Mouse (Mus musculus) heart, postnatal 0 days (tissue): ENCODE measurements around the gene Dmc1.

Experiments
- CTCF ChIP-seq: IDR thresholded peaks from 2 replicates; pipeline ENCODE4 v1.5.1; 2016; ENCODE audit warnings: antibody characterized with exemption, control low read depth, low read depth
- EP300 ChIP-seq: IDR thresholded peaks from 2 replicates; pipeline ENCODE4 v1.6.1; 2016; ENCODE audit warnings: antibody characterized with exemption, low read depth

- TF ChIP-seq CTCF (no peak), EP300 (no peak)
Observed at GRCm38 (mm10) chr15:79525564-79525963, 79.3 kb downstream of the Dmc1 start.
